Mouse (Mus musculus) right cerebral cortex, adult 18-20 months (tissue): ENCODE measurements at regions not wholly inside any gene's neighbourhood (a gene's known extent, or its start where the extent isn't known, plus 50 kb on each side); places are given as distances from the start of the nearest gene placed in this dataset.

Experiments
- DNase-seq: peaks from one replicate; pipeline ENCODE4 v3.0.0; 2022; ENCODE audit warnings: mixed read lengths

DNA sequence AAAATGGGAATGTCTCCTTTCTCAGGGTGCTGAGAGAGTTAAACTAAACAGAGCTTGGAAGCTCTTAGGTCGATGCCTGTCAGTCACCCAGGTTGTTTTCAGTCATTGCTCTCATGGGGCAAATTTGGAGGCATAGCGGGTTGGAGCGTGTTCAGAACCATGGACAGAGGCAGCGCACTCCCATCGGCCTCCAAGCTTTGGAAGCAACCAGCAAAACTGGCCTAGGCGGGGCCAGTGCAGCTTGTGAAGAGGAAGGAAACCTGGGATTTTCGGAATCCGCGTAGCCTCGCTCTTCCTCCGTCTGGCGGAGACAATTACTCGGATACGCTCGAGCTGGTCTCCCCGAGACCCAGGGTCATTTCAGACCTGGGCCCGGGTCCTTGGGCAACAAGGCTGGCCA is 63.4 kb upstream of the Pax2 start:
- DNase-seq: no peak

DNA sequence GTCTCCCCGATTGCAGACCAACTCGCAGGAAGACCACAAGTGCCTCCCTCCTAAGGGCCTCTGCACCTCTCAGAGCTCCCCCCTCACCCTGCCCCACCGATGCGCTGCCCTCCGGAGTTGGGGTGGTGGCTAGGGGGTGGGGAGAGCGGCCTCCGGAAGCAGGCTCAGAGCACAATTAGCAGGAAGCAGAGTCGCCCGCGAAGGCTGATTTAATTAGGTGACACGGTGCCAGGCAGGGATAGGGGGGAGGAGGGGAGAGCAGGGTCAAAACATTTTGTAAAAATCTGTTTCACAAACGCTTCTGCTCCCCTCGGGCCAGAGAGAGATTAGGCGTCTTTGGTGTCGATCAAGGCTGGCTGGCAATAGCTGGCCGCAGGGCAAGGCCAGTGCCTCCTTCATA is 63.0 kb upstream of the Pax2 start:
- no peak for DNase-seq

DNA sequence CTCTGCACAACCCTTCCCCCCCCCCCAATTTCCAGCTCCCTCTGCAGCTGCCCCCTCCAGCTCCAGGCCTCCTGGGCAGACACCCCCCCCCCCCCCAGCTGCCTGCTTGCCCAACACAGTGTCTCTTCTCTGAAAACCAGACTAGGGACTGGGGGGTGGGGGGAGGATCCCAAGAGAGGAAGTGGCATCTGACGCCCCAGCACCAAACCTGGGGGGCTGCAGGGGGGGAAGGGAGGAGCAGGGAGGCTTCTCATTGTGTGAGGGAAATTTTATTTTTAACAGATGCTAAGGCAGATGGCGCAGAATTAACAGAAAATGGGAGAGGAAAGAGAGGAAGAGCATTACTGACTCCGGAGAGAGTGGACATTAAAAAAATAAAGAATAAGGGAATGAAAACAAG is 60.5 kb upstream of the Pax2 start:
- DNase-seq: no peak

- no peak for DNase-seq
Measured at GRCm38 (mm10) chr19:44696059-44696712, 59.7 kb upstream of the Pax2 start.

DNA sequence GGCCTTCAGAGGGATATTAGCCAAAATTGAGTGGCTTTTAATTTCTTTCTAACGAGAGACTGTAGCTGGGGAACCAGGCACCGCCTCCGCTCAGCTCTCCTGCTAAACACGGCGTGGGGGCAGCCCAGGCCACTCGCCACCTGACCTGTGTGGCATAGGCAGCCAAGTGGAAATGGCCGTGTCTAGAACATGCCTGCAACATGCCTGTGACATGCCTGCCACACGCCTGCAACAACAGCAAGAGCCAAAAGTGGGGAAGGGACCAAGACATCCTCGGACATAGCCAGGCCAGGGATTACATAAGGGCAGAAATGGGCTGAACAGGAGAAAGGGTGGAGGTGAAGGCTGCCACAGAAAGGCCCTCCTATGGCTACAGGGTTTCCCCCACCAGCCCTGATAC is 59.1 kb upstream of the Pax2 start:
- no peak for DNase-seq

- DNase-seq: no peak
Measured at GRCm38 (mm10) chr19:44698382-44699256, 57.2 kb upstream of the Pax2 start.
